Mouse (Mus musculus): ENCODE measurements around the gene Retreg3. TPM values are rescaled to one million over a fixed set of nuclear protein-coding genes. Genes with fewer than 3 reads are reported as not detected.
A peak's percentile ranks its signal among the peaks of the same experiment; 100 is the strongest.

The Retreg3 gene
- polyA plus RNA-seq, 1 experiment from 2014 or later: 12.2 TPM

GRCm38 (mm10) chr11:101154648-101155047, 35.0 kb upstream of the Retreg3 start:
- Histone ChIP-seq H3K27me3 (replicated peaks; ENCODE audit: control insufficient read depth, insufficient read depth, low read length) (peaks cover 40% of the 10 kb centered on the region), H3K27ac (ENCODE audit: low read depth, low read length) (no peak overlapping the region), H3K4me1 (replicated peaks; ENCODE audit: control insufficient read depth, insufficient read depth, low read length) (no peaks in the 10 kb centered on the region), H3K36me3 (ENCODE audit: control insufficient read depth, insufficient read depth, low read length) (no peaks in the 10 kb centered on the region), H3K9me3 (ENCODE audit: control insufficient read depth, low read length) (no peaks in the 10 kb centered on the region), H3K9ac (ENCODE audit: low read depth, low read length) (no peak overlapping the region), H3K4me2 (no peak overlapping the region), H3K4me3 (ENCODE audit: low read depth, low read length) (no peak overlapping the region)
- DNase-seq (ENCODE audit: low spot score): no peak
- no peak for ATAC-seq (replicated peaks; ENCODE audit: low FRiP score)

GRCm38 (mm10) chr11:101152825-101153224, 33.1 kb upstream of the Retreg3 start:
- Histone ChIP-seq H3K4me1 (replicated peaks; ENCODE audit: control insufficient read depth, insufficient read depth, low read length) (no peaks in the 10 kb centered on the region), H3K36me3 (ENCODE audit: control insufficient read depth, insufficient read depth, low read length) (no peaks in the 10 kb centered on the region), H3K4me3 (ENCODE audit: low read depth, low read length) (no peak overlapping the region), H3K27ac (ENCODE audit: low read depth, low read length) (no peak overlapping the region), H3K27me3 (replicated peaks; ENCODE audit: control insufficient read depth, insufficient read depth, low read length) (peaks cover 26% of the 10 kb centered on the region), H3K4me2 (no peak overlapping the region), H3K9me3 (ENCODE audit: control insufficient read depth, low read length) (no peaks in the 10 kb centered on the region), H3K9ac (ENCODE audit: low read depth, low read length) (no peak overlapping the region)
- ATAC-seq (replicated peaks; ENCODE audit: low FRiP score): no peak
- WGBS: 58% methylated on average over 1 of the region's 1 CpGs
- no peak for DNase-seq (ENCODE audit: low spot score)

GRCm38 (mm10) chr11:101151063-101151462, 31.4 kb upstream of the Retreg3 start:
- Histone ChIP-seq H3K4me1 (replicated peaks; ENCODE audit: control insufficient read depth, insufficient read depth, low read length) (no peaks in the 10 kb centered on the region), H3K36me3 (ENCODE audit: control insufficient read depth, insufficient read depth, low read length) (no peaks in the 10 kb centered on the region), H3K27me3 (replicated peaks; ENCODE audit: control insufficient read depth, insufficient read depth, low read length) (peaks cover 13% of the 10 kb centered on the region), H3K9me3 (ENCODE audit: control insufficient read depth, low read length) (no peaks in the 10 kb centered on the region), H3K4me2 (no peak overlapping the region), H3K27ac (ENCODE audit: low read depth, low read length) (no peak overlapping the region), H3K9ac (ENCODE audit: low read depth, low read length) (no peak overlapping the region), H3K4me3 (ENCODE audit: low read depth, low read length) (no peak overlapping the region)
- 35% methylated on average over 2 of the region's 2 CpGs for WGBS
- DNase-seq (ENCODE audit: low spot score): no peak
- no peak for ATAC-seq (replicated peaks; ENCODE audit: low FRiP score)

GRCm38 (mm10) chr11:101149178-101150105, 29.7 kb upstream of the Retreg3 start:
- peak overlapping the region; percentile 32; the same call in 1 of the 2 replicates for H3K27ac ChIP-seq (ENCODE audit: low read depth, low read length)
- WGBS: 56% methylated on average over 9 of the region's 9 CpGs

GRCm38 (mm10) chr11:101148751-101149150, 29.1 kb upstream of the Retreg3 start:
- 72% methylated on average over 10 of the region's 10 CpGs for WGBS
- Histone ChIP-seq H3K4me1 (replicated peaks; ENCODE audit: control insufficient read depth, insufficient read depth, low read length) (no peaks in the 10 kb centered on the region), H3K4me3 (ENCODE audit: low read depth, low read length) (no peak overlapping the region), H3K4me2 (no peak overlapping the region), H3K27ac (ENCODE audit: low read depth, low read length) (no peak overlapping the region), H3K9me3 (ENCODE audit: control insufficient read depth, low read length) (no peaks in the 10 kb centered on the region), H3K36me3 (ENCODE audit: control insufficient read depth, insufficient read depth, low read length) (no peaks in the 10 kb centered on the region), H3K9ac (ENCODE audit: low read depth, low read length) (no peak overlapping the region), H3K27me3 (replicated peaks; ENCODE audit: control insufficient read depth, insufficient read depth, low read length) (0 out of 2 replicates have a peak, but pooled peaks cover under 1% of the 10 kb centered on the region)
- ATAC-seq (replicated peaks; ENCODE audit: low FRiP score) (no peak), DNase-seq (ENCODE audit: low spot score) (no peak)

More at GRCm38 (mm10) chr11:101149178-101150105, 29.7 kb upstream of the Retreg3 start:
- no peak overlapping the region for H3K4me2 ChIP-seq
- no peak overlapping the region for H3K4me3 ChIP-seq (ENCODE audit: low read depth, low read length)
- DNase-seq (ENCODE audit: low spot score) (no peak), ATAC-seq (replicated peaks; ENCODE audit: low FRiP score) (no peak)
- no peak overlapping the region for H3K9ac ChIP-seq (ENCODE audit: low read depth, low read length)
- no peaks in the 10 kb centered on the region for H3K9me3 ChIP-seq (ENCODE audit: control insufficient read depth, low read length)
- H3K36me3 ChIP-seq (ENCODE audit: control insufficient read depth, insufficient read depth, low read length): no peaks in the 10 kb centered on the region
- no peaks in the 10 kb centered on the region for H3K4me1 ChIP-seq (replicated peaks; ENCODE audit: control insufficient read depth, insufficient read depth, low read length)
- H3K27me3 ChIP-seq (replicated peaks; ENCODE audit: control insufficient read depth, insufficient read depth, low read length): no peaks in the 10 kb centered on the region

- DNase-seq (ENCODE audit: low spot score): no peak
- no peak for ATAC-seq (replicated peaks; ENCODE audit: low FRiP score)
- Histone ChIP-seq H3K36me3 (ENCODE audit: control insufficient read depth, insufficient read depth, low read length) (no peaks in the 10 kb centered on the region), H3K27ac (ENCODE audit: low read depth, low read length) (no peak overlapping the region), H3K4me2 (no peak overlapping the region), H3K27me3 (replicated peaks; ENCODE audit: control insufficient read depth, insufficient read depth, low read length) (peaks cover 13% of the 10 kb centered on the region), H3K4me3 (ENCODE audit: low read depth, low read length) (no peak overlapping the region), H3K9ac (ENCODE audit: low read depth, low read length) (no peak overlapping the region), H3K9me3 (ENCODE audit: control insufficient read depth, low read length) (no peaks in the 10 kb centered on the region), H3K4me1 (replicated peaks; ENCODE audit: control insufficient read depth, insufficient read depth, low read length) (0 out of 2 replicates have a peak, but pooled peaks cover 2% of the 10 kb centered on the region)
- WGBS: 40% methylated on average over 10 of the region's 10 CpGs
These were observed 26.7 kb upstream of the Retreg3 start for GRCm38 (mm10) chr11:101146377-101146776.

- H3K27ac ChIP-seq (ENCODE audit: low read depth, low read length): no peak overlapping the region
- H3K9me3 ChIP-seq (ENCODE audit: control insufficient read depth, low read length): no peaks in the 10 kb centered on the region
- H3K27me3 ChIP-seq (replicated peaks; ENCODE audit: control insufficient read depth, insufficient read depth, low read length): peaks cover 37% of the 10 kb centered on the region
- ATAC-seq (replicated peaks; ENCODE audit: low FRiP score) (no peak), DNase-seq (ENCODE audit: low spot score) (no peak)
- H3K4me2 ChIP-seq: peak overlapping the region; percentile 63
- 15% methylated on average over 18 of the region's 19 CpGs for WGBS
- peak overlapping the region; percentile 31; the same call in 1 of the 2 replicates for H3K9ac ChIP-seq (ENCODE audit: low read depth, low read length)
- peaks cover 2% of the 10 kb centered on the region; the same call in 1 of the 2 replicates for H3K4me1 ChIP-seq (replicated peaks; ENCODE audit: control insufficient read depth, insufficient read depth, low read length)
- H3K36me3 ChIP-seq (ENCODE audit: control insufficient read depth, insufficient read depth, low read length): no peaks in the 10 kb centered on the region
- H3K4me3 ChIP-seq (ENCODE audit: low read depth, low read length): peak overlapping the region; percentile 34; the same call in 1 of the 2 replicates
These were observed 23.9 kb upstream of the Retreg3 start for GRCm38 (mm10) chr11:101143338-101144225.

DNA sequence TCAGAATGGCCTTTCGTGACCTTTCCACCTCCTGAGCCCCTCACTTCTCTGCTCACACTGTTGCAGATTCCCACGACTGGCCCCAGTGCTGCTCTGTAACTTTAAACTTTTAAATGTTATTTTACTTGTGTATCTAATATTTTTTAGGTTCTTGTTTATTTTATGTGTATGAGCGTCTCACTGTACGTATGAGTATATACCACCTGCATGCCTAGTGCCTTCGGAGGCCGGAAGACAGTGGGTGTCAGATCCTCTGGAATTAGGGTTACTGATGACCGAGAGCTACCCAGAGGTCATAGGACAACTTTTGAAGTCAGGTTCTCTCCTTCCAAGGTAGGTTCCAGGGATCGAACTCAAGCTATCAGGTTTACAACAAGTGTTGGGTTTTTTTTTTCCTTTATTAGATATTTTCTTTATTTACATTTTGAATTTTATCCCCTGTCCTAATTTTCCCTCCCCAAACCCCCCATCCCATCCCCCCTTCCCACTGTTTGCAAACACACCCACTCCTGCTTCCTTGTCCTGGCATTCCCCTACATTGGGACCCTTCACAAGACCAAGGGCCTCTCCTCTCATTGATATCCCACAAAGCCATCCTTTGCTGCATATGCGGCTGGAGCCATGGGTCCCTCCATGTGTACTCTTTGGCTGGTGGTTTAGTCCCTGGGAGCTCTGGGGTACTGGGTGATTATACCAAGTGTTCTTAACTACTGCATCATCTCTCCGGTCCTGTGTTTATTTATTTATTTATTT, 22.7 kb upstream of the Retreg3 start:
- peaks cover 40% of the 10 kb centered on the region for H3K27me3 ChIP-seq (replicated peaks; ENCODE audit: control insufficient read depth, insufficient read depth, low read length)
- DNase-seq (ENCODE audit: low spot score) (no peak), ATAC-seq (replicated peaks; ENCODE audit: low FRiP score) (no peak)
- 86% methylated on average over 10 of the region's 10 CpGs for WGBS
- H3K9me3 ChIP-seq (ENCODE audit: control insufficient read depth, low read length): no peaks in the 10 kb centered on the region
- peaks cover 2% of the 10 kb centered on the region; the same call in 1 of the 2 replicates for H3K4me1 ChIP-seq (replicated peaks; ENCODE audit: control insufficient read depth, insufficient read depth, low read length)
- no peak overlapping the region for H3K4me3 ChIP-seq (ENCODE audit: low read depth, low read length)
- H3K4me2 ChIP-seq: no peak overlapping the region
- H3K36me3 ChIP-seq (ENCODE audit: control insufficient read depth, insufficient read depth, low read length): no peaks in the 10 kb centered on the region
- no peak overlapping the region for H3K27ac ChIP-seq (ENCODE audit: low read depth, low read length)
- H3K9ac ChIP-seq (ENCODE audit: low read depth, low read length): no peak overlapping the region

All from liver, embryonic 11.5 days (tissue).